In the genomic region with DNA sequence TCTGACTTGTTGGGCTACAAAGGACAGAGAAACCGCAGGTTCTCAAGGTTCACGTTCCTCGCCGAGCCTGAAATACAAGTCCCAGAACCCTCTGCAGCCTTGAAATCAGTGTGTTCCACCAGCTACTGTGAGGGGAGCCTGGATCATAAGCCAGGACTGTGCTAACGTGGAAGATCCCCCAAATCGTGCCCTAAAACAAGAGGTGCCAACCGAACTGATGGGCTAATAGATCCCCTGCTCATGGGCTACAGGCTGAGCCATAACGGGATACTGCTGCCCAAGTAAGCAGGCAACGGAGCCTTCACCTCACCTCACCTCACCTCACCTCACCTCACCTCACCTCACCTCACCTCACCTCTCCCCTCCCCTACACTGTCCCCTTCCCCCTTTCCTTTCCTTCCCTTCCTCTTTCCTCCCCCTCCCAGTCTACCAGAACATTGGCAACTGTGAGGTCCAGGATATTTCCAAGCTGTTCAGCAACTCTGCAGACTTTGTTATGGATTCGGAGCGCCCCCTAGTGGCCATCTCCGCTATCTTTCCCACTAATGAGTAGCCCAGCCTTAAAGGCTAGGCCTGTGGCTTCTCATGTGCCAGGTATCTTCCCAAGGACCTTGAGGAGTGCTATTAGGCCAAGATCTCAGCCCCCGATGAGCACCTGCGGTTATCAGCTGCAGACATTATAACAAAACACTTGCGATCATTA, we compare ENCODE assay signal across 9 mouse cellular contexts. TPM values are rescaled to one million over a fixed set of nuclear protein-coding genes. Genes with fewer than 3 reads are reported as not detected.
DNase-seq lines count a peak whose midpoint lies in the region; ATAC-seq lines count a peak whose summit lies in the region.
"Had no signal": no experiment of that assay in that cellular context is flagged by ENCODE, and none has a peak within 500 bp of the region (broad histone marks: within the 10 kb centered on the region; RNA-seq: fewer than 3 reads in every experiment).

No protein-coding gene starts in this region.

- H3K27ac ChIP-seq in hindbrain, embryonic 11.5 days (ENCODE audit: low read depth, low read length) = no peak overlapping the region
- no peak overlapping the region for H3K27ac ChIP-seq in hindbrain, embryonic 13.5 days
- no peak overlapping the region for H3K27ac ChIP-seq in midbrain, embryonic 16.5 days (ENCODE audit: low read length)
- H3K27ac ChIP-seq in stomach, embryonic 16.5 days (ENCODE audit: low read length) = no peak overlapping the region

- no peak overlapping the region for H3K4me2 ChIP-seq in hindbrain, embryonic 11.5 days (replicated peaks; ENCODE audit: low read depth, low read length)
- H3K4me2 ChIP-seq in hindbrain, embryonic 13.5 days = no peak overlapping the region
- H3K4me2 ChIP-seq in midbrain, embryonic 16.5 days (ENCODE audit: low read length) = no peak overlapping the region
- no peak overlapping the region for H3K4me2 ChIP-seq in stomach, embryonic 16.5 days (ENCODE audit: low read depth, low read length)

- no peak overlapping the region for H3K4me3 ChIP-seq in hindbrain, embryonic 11.5 days (ENCODE audit: low read depth, low read length)
- no peak overlapping the region for H3K4me3 ChIP-seq in hindbrain, embryonic 13.5 days
- no peak overlapping the region for H3K4me3 ChIP-seq in midbrain, embryonic 16.5 days (ENCODE audit: low read depth, low read length)
- H3K4me3 ChIP-seq in stomach, embryonic 16.5 days (replicated peaks; ENCODE audit: low read length) = no peak overlapping the region

- intact Hi-C loops in left cerebral cortex, postnatal 4 days (cut with DNase I) = no loop called here

- DNase-seq in hindbrain, embryonic 11.5 days (ENCODE audit: low spot score) = peak; percentile 92
- DNase-seq in embryo, embryonic 10.5 days (ENCODE audit: low spot score) = peak; percentile 93
- peak; percentile 69 for DNase-seq in gastrocnemius, postnatal 25 days
- DNase-seq in kidney, adult 18-20 months = peak; percentile 79
- peak; percentile 96 for DNase-seq in left cerebral cortex, postnatal 4 days

- H3K9me3 ChIP-seq in hindbrain, embryonic 11.5 days (ENCODE audit: control insufficient read depth, low read length) = no peaks in the 10 kb centered on the region
- H3K9me3 ChIP-seq in hindbrain, embryonic 13.5 days = no peaks in the 10 kb centered on the region
- no peaks in the 10 kb centered on the region for H3K9me3 ChIP-seq in midbrain, embryonic 16.5 days (replicated peaks; ENCODE audit: control insufficient read depth, low read length, poor library complexity, severe bottlenecking)
- H3K9me3 ChIP-seq in stomach, embryonic 16.5 days (replicated peaks; ENCODE audit: control insufficient read depth, low read length) = no peaks in the 10 kb centered on the region

- WGBS in hindbrain, embryonic 11.5 days = 50% methylated on average over 15 of the region's 15 CpGs
- WGBS in hindbrain, embryonic 13.5 days = 56% methylated on average over 15 of the region's 15 CpGs
- WGBS in midbrain, embryonic 16.5 days = 53% methylated on average over 15 of the region's 15 CpGs
- 42% methylated on average over 15 of the region's 15 CpGs for WGBS in stomach, embryonic 16.5 days

- ATAC-seq in hindbrain, embryonic 11.5 days (ENCODE audit: low FRiP score) = peak; percentile 53; the same call in 1 of the 2 replicates
- ATAC-seq in hindbrain, embryonic 13.5 days (ENCODE audit: low FRiP score) = no peak
- peak; percentile 76 for ATAC-seq in midbrain, embryonic 16.5 days
- ATAC-seq in stomach, embryonic 16.5 days (ENCODE audit: insufficient read depth, low FRiP score) = peak; percentile 77; the same call in 1 of the 2 replicates

- no peaks in the 10 kb centered on the region for H3K36me3 ChIP-seq in hindbrain, embryonic 11.5 days (ENCODE audit: control insufficient read depth, insufficient read depth, low read length)
- no peaks in the 10 kb centered on the region for H3K36me3 ChIP-seq in hindbrain, embryonic 13.5 days
- no peaks in the 10 kb centered on the region for H3K36me3 ChIP-seq in midbrain, embryonic 16.5 days (ENCODE audit: control insufficient read depth, insufficient read depth, low read length)
- no peaks in the 10 kb centered on the region for H3K36me3 ChIP-seq in stomach, embryonic 16.5 days (ENCODE audit: control insufficient read depth, insufficient read depth, low read length)
- H3K36me3 ChIP-seq: G1E had no signal

- H3K4me1 ChIP-seq in hindbrain, embryonic 11.5 days (replicated peaks; ENCODE audit: control insufficient read depth, insufficient read depth, low read length) = no peaks in the 10 kb centered on the region
- peaks cover 9% of the 10 kb centered on the region for H3K4me1 ChIP-seq in hindbrain, embryonic 13.5 days (replicated peaks)
- no peaks in the 10 kb centered on the region for H3K4me1 ChIP-seq in midbrain, embryonic 16.5 days (ENCODE audit: control insufficient read depth, insufficient read depth, low read length)
- H3K4me1 ChIP-seq in stomach, embryonic 16.5 days (ENCODE audit: control insufficient read depth, insufficient read depth, low read length) = no peaks in the 10 kb centered on the region

- no peaks in the 10 kb centered on the region for H3K27me3 ChIP-seq in hindbrain, embryonic 11.5 days (ENCODE audit: control insufficient read depth, insufficient read depth, low read length)
- 0 out of 2 replicates have a peak, but pooled peaks cover 6% of the 10 kb centered on the region for H3K27me3 ChIP-seq in hindbrain, embryonic 13.5 days
- peaks cover 14% of the 10 kb centered on the region; the same call in 1 of the 2 replicates for H3K27me3 ChIP-seq in midbrain, embryonic 16.5 days (ENCODE audit: control insufficient read depth, insufficient read depth, low read depth, low read length)
- H3K27me3 ChIP-seq in stomach, embryonic 16.5 days (ENCODE audit: control insufficient read depth, insufficient read depth, low read length) = no peaks in the 10 kb centered on the region

- H3K9ac ChIP-seq in hindbrain, embryonic 11.5 days (ENCODE audit: low read depth, low read length) = no peak overlapping the region
- no peak overlapping the region for H3K9ac ChIP-seq in hindbrain, embryonic 13.5 days
- no peak overlapping the region for H3K9ac ChIP-seq in midbrain, embryonic 16.5 days (ENCODE audit: low read depth, low read length)
- H3K9ac ChIP-seq in stomach, embryonic 16.5 days (ENCODE audit: low read length) = no peak overlapping the region

RNA-seq across cellular contexts. Expression of gene Castor2, which starts 36.0 kb away (rescaled TPM):
- polyA plus RNA-seq in hindbrain, embryonic 11.5 days (2014; fragmentation: Nextera tagmentation; extraction: Ambion mirVana) = 12.3 and 13.2 TPM in 2 replicates
- polyA plus RNA-seq in hindbrain, embryonic 13.5 days (2015; fragmentation: Nextera tagmentation; extraction: Ambion mirVana) = 23.8 and 29.3 TPM in 2 replicates
- total RNA-seq in gastrocnemius, postnatal 25 days (2021) = 10 to 100 TPM; 45.7 to 46.8 TPM
- total RNA-seq in left cerebral cortex, postnatal 4 days (2021) = 10 to 100 TPM; 52.4 to 55.8 TPM
- 29.4 and 34.8 TPM in 2 replicates for polyA plus RNA-seq in midbrain, embryonic 16.5 days (2015; fragmentation: Nextera tagmentation; extraction: Ambion mirVana)
- polyA plus RNA-seq in stomach, embryonic 16.5 days (2015; fragmentation: Nextera tagmentation; extraction: Ambion mirVana) = 3.8 and 4.4 TPM in 2 replicates
- polyA plus RNA-seq: G1E had no signal
